Mouse (Mus musculus) neutrophil, adult 65 days (primary cell): ENCODE results near the gene Olfr458. TPM values are rescaled to one million over a fixed set of nuclear protein-coding genes. Genes with fewer than 3 reads are reported as not detected.

Source experiments
- total RNA-seq: library from RNA; stranded (reverse); gene quantifications from 2 replicates; pipeline ENCODE4 v1.2.4, GENCODE M21; 2023

Gene Olfr458
- total RNA-seq, result not detected in 2 replicates

GRCm38 (mm10) chr6:42465096-42465495 is at the start of gene Olfr458:
Gene Olfr458 (minus strand): TSS chr6:42465196.

GRCm38 (mm10) chr6:42487114-42487513 is 22.1 kb upstream of the Olfr458 start, which contains the start of gene Olfr456:
Gene Olfr456 (minus strand): TSS chr6:42487214.

GRCm38 (mm10) chr6:42476235-42476634 is 11.2 kb upstream of the Olfr458 start, which contains the start of gene Olfr457:
Gene Olfr457 (minus strand): TSS chr6:42476335.

GRCm38 (mm10) chr6:42434446-42434845 is 30.6 kb downstream of the Olfr458 start, which contains the start of gene Tas2r126:
Gene Tas2r126 (plus strand): TSS chr6:42434535.

Other genes with a start within 250 kb of the Olfr458 start
- gene Tas2r144, start 249.9 kb downstream of the Olfr458 start, total RNA-seq, result not detected in 2 replicates
- 4.0 and 4.5 TPM in 2 replicates for gene Gstk1, start 219.3 kb downstream of the Olfr458 start, total RNA-seq
- gene Tmem139, start 203.2 kb downstream of the Olfr458 start, total RNA-seq, result not detected in 2 replicates
- 65.5 and 97.9 TPM in 2 replicates for gene Casp2, start 200.2 kb downstream of the Olfr458 start, total RNA-seq
- gene Clcn1, start 178.5 kb downstream of the Olfr458 start, total RNA-seq, result 0.11 and 0.32 TPM in 2 replicates
- not detected in 2 replicates for gene Fam131b, start 140.6 kb downstream of the Olfr458 start, total RNA-seq
- 756 and 770 TPM in 2 replicates for gene Zyx, start 115.6 kb downstream of the Olfr458 start, total RNA-seq
- gene Epha1, start 91.9 kb downstream of the Olfr458 start, total RNA-seq, result 0.44 and 0.45 TPM in 2 replicates
- gene Tas2r143, start 65.0 kb downstream of the Olfr458 start, total RNA-seq, result 4.8 and 7.0 TPM in 2 replicates
- 4.3 and 9.0 TPM in 2 replicates for gene Tas2r135, start 59.8 kb downstream of the Olfr458 start, total RNA-seq
- 1.6 and 1.7 TPM in 2 replicates for gene Tas2r126, start 30.7 kb downstream of the Olfr458 start, total RNA-seq
- not detected in 2 replicates for gene Olfr457, start 11.1 kb upstream of the Olfr458 start, total RNA-seq
- gene Olfr456, start 22.0 kb upstream of the Olfr458 start, total RNA-seq, result not detected in 2 replicates
- gene Olfr455, start 82.4 kb upstream of the Olfr458 start, total RNA-seq, result not detected in 2 replicates
- gene Tcaf3, start 132.5 kb upstream of the Olfr458 start, total RNA-seq, result not detected in 2 replicates
- gene Tcaf2, start 180.1 kb upstream of the Olfr458 start, total RNA-seq, result 0.22 TPM in 1 of 2 replicates, not detected in the other
- gene Tcaf1, start 244.9 kb upstream of the Olfr458 start, total RNA-seq, result not detected in 2 replicates